Mouse (Mus musculus): ENCODE results near the gene Rtf2.

The Rtf2 gene

GRCm38 (mm10) chr2:172480296-172480695 lies 39.9 kb downstream of the Rtf2 start:
- in situ Hi-C loops (cut with MboI, MseI), result no loop called here

- in situ Hi-C loops (cut with MboI, MseI), result no loop called here
Measured at GRCm38 (mm10) chr2:172481654-172482385, 41.5 kb downstream of the Rtf2 start.

- in situ Hi-C loops (cut with MboI, MseI), result no loop called here
Measured at GRCm38 (mm10) chr2:172483766-172484413, 43.5 kb downstream of the Rtf2 start.

DNA sequence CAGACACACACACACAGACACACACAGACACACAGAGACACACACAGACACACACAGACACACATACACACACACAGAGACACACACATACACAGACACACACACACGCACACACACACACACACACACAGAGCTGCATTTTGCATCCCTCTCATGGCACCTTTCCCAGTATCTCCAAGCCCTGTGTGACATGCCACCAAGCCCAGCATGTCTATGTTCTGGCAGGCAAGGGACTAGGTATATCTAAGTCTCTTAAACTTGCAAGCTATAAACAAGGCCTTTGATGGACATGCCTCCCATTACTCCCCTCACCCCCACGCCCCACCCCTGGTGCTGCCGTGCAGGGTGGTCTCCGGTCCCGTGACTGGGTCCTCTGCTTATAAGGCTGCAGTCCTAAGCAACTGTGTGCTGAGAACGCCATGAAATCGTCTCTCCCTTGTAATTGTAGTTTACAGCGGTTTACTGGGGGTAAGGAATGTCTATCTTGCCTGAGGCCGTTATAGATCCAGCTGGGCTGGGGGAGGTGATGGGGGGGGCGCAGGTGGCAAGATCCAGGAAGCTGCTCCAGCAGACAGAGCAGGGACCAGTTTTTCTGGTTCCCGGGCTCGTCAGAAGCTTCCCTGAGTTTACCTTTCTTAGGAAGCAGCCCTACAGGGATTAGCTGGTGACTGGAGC lies 44.5 kb downstream of the Rtf2 start:
- in situ Hi-C loops (cut with MboI, MseI), result loop anchor here in 1 of 2 experiments (5.0 kb wide), 1 partner anchor 253 kb away; no protein-coding TSS in a partner anchor

DNA sequence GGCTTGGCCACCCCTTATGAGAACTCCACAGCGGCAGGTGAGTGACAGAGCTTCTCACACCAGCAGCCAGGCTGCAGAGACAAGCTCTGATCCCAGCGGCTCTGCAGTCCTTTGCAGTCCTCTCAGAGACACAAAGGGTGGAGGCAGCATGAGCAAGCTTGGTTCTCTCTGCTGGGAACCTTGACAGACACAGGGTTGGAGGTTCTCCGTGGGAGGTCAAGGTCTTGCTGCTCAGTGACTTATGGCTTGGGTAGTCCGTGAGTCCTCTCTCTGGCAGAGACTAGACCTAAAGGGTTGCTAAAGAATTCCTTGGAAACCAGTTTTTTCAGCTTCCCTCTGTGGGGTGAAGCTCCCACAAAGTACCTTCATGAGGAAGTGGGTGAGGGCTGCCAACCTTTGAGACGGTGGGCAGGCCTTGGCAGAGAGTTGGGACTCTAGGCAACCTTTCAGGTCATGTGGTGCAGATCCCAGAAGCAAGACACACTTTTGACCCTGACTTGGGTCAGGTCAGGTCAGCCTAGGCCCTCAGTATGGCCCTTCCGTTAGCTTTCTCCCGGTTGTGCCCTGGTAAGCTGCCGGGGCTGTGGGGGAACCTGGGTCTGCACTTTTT lies 56.5 kb downstream of the Rtf2 start:
- in situ Hi-C loops (cut with MboI, MseI), result no loop called here

- in situ Hi-C loops (cut with MboI, MseI), result no loop called here
Measured at GRCm38 (mm10) chr2:172498823-172499222, 58.5 kb downstream of the Rtf2 start.

DNA sequence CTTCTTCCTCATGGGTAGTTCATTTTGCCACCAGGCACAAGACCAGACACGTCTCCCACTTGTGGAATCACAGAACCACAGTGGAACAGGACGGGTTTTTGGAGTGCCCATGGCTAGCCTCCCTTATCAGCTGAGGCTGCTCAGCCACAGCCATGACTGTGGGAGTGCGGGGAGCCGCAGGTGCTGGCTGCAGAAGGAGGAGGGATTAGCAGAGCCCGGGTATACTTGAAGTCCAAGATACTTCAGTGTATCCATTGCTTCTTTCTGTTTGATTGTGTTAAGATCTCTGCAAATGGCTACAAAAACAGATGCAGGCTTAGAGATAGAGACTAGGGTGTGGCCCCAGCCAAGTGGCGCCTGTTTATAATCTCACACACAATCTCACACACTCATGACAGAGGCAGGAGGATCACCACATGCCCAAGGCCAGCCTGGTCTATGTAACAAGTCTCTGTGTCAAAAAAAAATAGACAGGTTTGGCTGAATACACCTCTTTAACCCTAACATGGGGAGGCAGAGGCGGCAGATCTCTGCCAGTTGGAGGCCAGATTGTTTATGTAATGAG lies 60.5 kb downstream of the Rtf2 start:
- in situ Hi-C loops (cut with MboI, MseI), result no loop called here

DNA sequence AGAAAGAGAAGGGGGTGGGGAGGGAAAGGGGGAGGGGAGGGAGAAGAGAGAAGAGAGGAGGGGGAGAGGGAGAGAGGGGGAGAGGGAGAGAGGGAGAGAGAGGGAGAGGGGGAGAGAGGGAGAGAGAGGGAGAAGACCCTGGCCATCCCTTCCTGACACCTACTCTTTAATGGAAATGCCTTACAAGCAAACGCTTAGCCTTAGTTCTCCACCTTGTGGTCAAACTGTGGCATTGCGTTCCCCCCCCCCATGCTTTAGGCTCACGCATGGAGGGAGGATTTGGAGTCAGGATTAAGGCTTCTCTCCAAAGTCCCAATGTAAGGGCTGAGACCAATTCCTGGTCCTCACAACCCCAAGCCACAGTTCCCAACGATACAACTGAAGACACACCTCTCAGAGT lies 61.0 kb downstream of the Rtf2 start:
- in situ Hi-C loops (cut with MboI, MseI), result no loop called here

GRCm38 (mm10) chr2:172502168-172502567 lies 61.8 kb downstream of the Rtf2 start:
- in situ Hi-C loops (cut with MboI, MseI), result no loop called here

- in situ Hi-C loops (cut with MboI, MseI), result no loop called here
Measured at GRCm38 (mm10) chr2:172506121-172506520, 65.8 kb downstream of the Rtf2 start.

GRCm38 (mm10) chr2:172510056-172510712 lies 69.8 kb downstream of the Rtf2 start:
- in situ Hi-C loops (cut with MboI, MseI), result loop anchor here in 1 of 2 experiments (10.0 kb wide), 1 partner anchor 285 kb away; no protein-coding TSS in a partner anchor

DNA sequence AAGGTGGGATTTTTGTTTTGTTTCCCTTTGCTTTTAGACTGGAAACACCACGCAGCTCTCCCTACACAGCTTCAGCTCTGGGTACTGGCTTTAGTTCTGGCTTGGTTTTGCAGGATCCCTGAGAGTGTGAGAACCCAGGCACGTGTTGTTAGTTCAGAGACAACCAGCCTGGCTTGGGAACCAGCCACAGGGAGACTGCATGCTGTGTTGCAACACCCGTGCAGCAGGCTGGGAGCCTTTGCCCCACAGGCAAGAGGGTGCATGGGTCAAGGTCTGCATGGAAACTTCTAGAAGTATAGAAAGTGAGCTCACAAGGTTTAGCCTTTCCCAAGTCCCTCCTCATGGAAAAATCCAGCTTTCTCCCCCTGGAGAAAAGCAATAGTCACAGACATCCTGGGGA lies 70.5 kb downstream of the Rtf2 start:
- in situ Hi-C loops (cut with MboI, MseI), result loop anchor here in 1 of 2 experiments (10.0 kb wide), 1 partner anchor 286 kb away; no protein-coding TSS in a partner anchor

GRCm38 (mm10) chr2:172516407-172516992 lies 76.1 kb downstream of the Rtf2 start:
- in situ Hi-C loops (cut with MboI, MseI), result loop anchor here in 1 of 2 experiments (10.0 kb wide), 1 partner anchor 292 kb away; no protein-coding TSS in a partner anchor
